Mouse (Mus musculus): Measurements from ENCODE around the gene Dnah17. TPM values are rescaled to one million over a fixed set of nuclear protein-coding genes. Genes with fewer than 3 reads are reported as not detected.

Dnah17 gene
- polyA plus RNA-seq, 1 experiment from 2014 or later: 0.20 TPM

GRCm38 (mm10) chr11:118004217-118004616 lies 126.2 kb downstream of the Dnah17 start:
- no peak overlapping the region for H3K9ac ChIP-seq (ENCODE audit: low read depth, low read length)
- no peak for ATAC-seq
- peaks cover 34% of the 10 kb centered on the region for H3K36me3 ChIP-seq (ENCODE audit: control insufficient read depth, insufficient read depth, low read length)
- no peaks in the 10 kb centered on the region for H3K27me3 ChIP-seq (ENCODE audit: control insufficient read depth, insufficient read depth, low read depth, low read length)
- 82% methylated on average over 5 of the region's 5 CpGs for WGBS
- no peak overlapping the region for H3K27ac ChIP-seq (ENCODE audit: low read length)
- no peak overlapping the region for H3K4me3 ChIP-seq (ENCODE audit: low read depth, low read length)
- no peaks in the 10 kb centered on the region for H3K9me3 ChIP-seq (replicated peaks; ENCODE audit: control insufficient read depth, low read length, poor library complexity, severe bottlenecking)
- peaks cover 3% of the 10 kb centered on the region; the same call in 1 of the 2 replicates for H3K4me1 ChIP-seq (ENCODE audit: control insufficient read depth, insufficient read depth, low read length)
- H3K4me2 ChIP-seq (ENCODE audit: low read length): no peak overlapping the region

GRCm38 (mm10) chr11:118003718-118004117 lies 126.7 kb downstream of the Dnah17 start:
- Histone ChIP-seq H3K4me1 (ENCODE audit: control insufficient read depth, insufficient read depth, low read length) (no peaks in the 10 kb centered on the region), H3K27me3 (ENCODE audit: control insufficient read depth, insufficient read depth, low read depth, low read length) (no peaks in the 10 kb centered on the region), H3K27ac (ENCODE audit: low read length) (no peak overlapping the region), H3K4me2 (ENCODE audit: low read length) (no peak overlapping the region), H3K9me3 (replicated peaks; ENCODE audit: control insufficient read depth, low read length, poor library complexity, severe bottlenecking) (no peaks in the 10 kb centered on the region), H3K4me3 (ENCODE audit: low read depth, low read length) (no peak overlapping the region), H3K36me3 (ENCODE audit: control insufficient read depth, insufficient read depth, low read length) (peaks cover 34% of the 10 kb centered on the region), H3K9ac (ENCODE audit: low read depth, low read length) (no peak overlapping the region)
- ATAC-seq: no peak
- 84% methylated on average over 5 of the region's 5 CpGs for WGBS

GRCm38 (mm10) chr11:118003176-118003575 lies 127.3 kb downstream of the Dnah17 start:
- 95% methylated on average over 14 of the region's 14 CpGs for WGBS
- Histone ChIP-seq H3K36me3 (ENCODE audit: control insufficient read depth, insufficient read depth, low read length) (peaks cover 34% of the 10 kb centered on the region), H3K9me3 (replicated peaks; ENCODE audit: control insufficient read depth, low read length, poor library complexity, severe bottlenecking) (no peaks in the 10 kb centered on the region), H3K4me1 (ENCODE audit: control insufficient read depth, insufficient read depth, low read length) (no peaks in the 10 kb centered on the region), H3K4me2 (ENCODE audit: low read length) (no peak overlapping the region), H3K27ac (ENCODE audit: low read length) (no peak overlapping the region), H3K27me3 (ENCODE audit: control insufficient read depth, insufficient read depth, low read depth, low read length) (no peaks in the 10 kb centered on the region), H3K4me3 (ENCODE audit: low read depth, low read length) (no peak overlapping the region), H3K9ac (ENCODE audit: low read depth, low read length) (no peak overlapping the region)
- ATAC-seq: no peak

- WGBS: 96% methylated on average over 7 of the region's 7 CpGs
- ATAC-seq: no peak
Measured at GRCm38 (mm10) chr11:118000565-118001215, 129.7 kb downstream of the Dnah17 start.

GRCm38 (mm10) chr11:118000083-118000482 lies 130.4 kb downstream of the Dnah17 start:
- no peaks in the 10 kb centered on the region for H3K9me3 ChIP-seq (replicated peaks; ENCODE audit: control insufficient read depth, low read length, poor library complexity, severe bottlenecking)
- no peak overlapping the region for H3K9ac ChIP-seq (ENCODE audit: low read depth, low read length)
- H3K4me1 ChIP-seq (ENCODE audit: control insufficient read depth, insufficient read depth, low read length): peaks cover 10% of the 10 kb centered on the region
- H3K4me3 ChIP-seq (ENCODE audit: low read depth, low read length): no peak overlapping the region
- ATAC-seq: no peak
- peaks cover 25% of the 10 kb centered on the region for H3K36me3 ChIP-seq (ENCODE audit: control insufficient read depth, insufficient read depth, low read length)
- no peaks in the 10 kb centered on the region for H3K27me3 ChIP-seq (ENCODE audit: control insufficient read depth, insufficient read depth, low read depth, low read length)
- 52% methylated on average over 1 of the region's 1 CpGs for WGBS
- no peak overlapping the region for H3K4me2 ChIP-seq (ENCODE audit: low read length)
- H3K27ac ChIP-seq (ENCODE audit: low read length): no peak overlapping the region

More at GRCm38 (mm10) chr11:118000565-118001215, 129.7 kb downstream of the Dnah17 start:
- Histone ChIP-seq H3K4me3 (ENCODE audit: low read depth, low read length) (no peak overlapping the region), H3K27me3 (ENCODE audit: control insufficient read depth, insufficient read depth, low read depth, low read length) (no peaks in the 10 kb centered on the region), H3K9ac (ENCODE audit: low read depth, low read length) (no peak overlapping the region), H3K27ac (ENCODE audit: low read length) (no peak overlapping the region), H3K4me2 (ENCODE audit: low read length) (no peak overlapping the region), H3K4me1 (ENCODE audit: control insufficient read depth, insufficient read depth, low read length) (peaks cover 7% of the 10 kb centered on the region; the same call in 1 of the 2 replicates), H3K9me3 (replicated peaks; ENCODE audit: control insufficient read depth, low read length, poor library complexity, severe bottlenecking) (no peaks in the 10 kb centered on the region), H3K36me3 (ENCODE audit: control insufficient read depth, insufficient read depth, low read length) (peaks cover 30% of the 10 kb centered on the region)

- Histone ChIP-seq H3K36me3 (ENCODE audit: control insufficient read depth, insufficient read depth, low read length) (peaks cover 24% of the 10 kb centered on the region), H3K4me2 (ENCODE audit: low read length) (no peak overlapping the region), H3K9me3 (replicated peaks; ENCODE audit: control insufficient read depth, low read length, poor library complexity, severe bottlenecking) (no peaks in the 10 kb centered on the region), H3K9ac (ENCODE audit: low read depth, low read length) (no peak overlapping the region), H3K4me1 (ENCODE audit: control insufficient read depth, insufficient read depth, low read length) (peaks cover 10% of the 10 kb centered on the region), H3K27me3 (ENCODE audit: control insufficient read depth, insufficient read depth, low read depth, low read length) (no peaks in the 10 kb centered on the region), H3K4me3 (ENCODE audit: low read depth, low read length) (no peak overlapping the region), H3K27ac (ENCODE audit: low read length) (no peak overlapping the region)
- no peak for ATAC-seq
- 92% methylated on average over 6 of the region's 6 CpGs for WGBS
Measured at GRCm38 (mm10) chr11:117999260-117999934, 131.0 kb downstream of the Dnah17 start.

GRCm38 (mm10) chr11:117998356-117998755 lies 132.1 kb downstream of the Dnah17 start:
- Histone ChIP-seq H3K9ac (ENCODE audit: low read depth, low read length) (no peak overlapping the region), H3K4me1 (ENCODE audit: control insufficient read depth, insufficient read depth, low read length) (peaks cover 10% of the 10 kb centered on the region), H3K27me3 (ENCODE audit: control insufficient read depth, insufficient read depth, low read depth, low read length) (no peaks in the 10 kb centered on the region), H3K4me3 (ENCODE audit: low read depth, low read length) (no peak overlapping the region), H3K4me2 (ENCODE audit: low read length) (no peak overlapping the region), H3K36me3 (ENCODE audit: control insufficient read depth, insufficient read depth, low read length) (peaks cover 17% of the 10 kb centered on the region), H3K9me3 (replicated peaks; ENCODE audit: control insufficient read depth, low read length, poor library complexity, severe bottlenecking) (no peaks in the 10 kb centered on the region), H3K27ac (ENCODE audit: low read length) (no peak overlapping the region)
- WGBS: 96% methylated on average over 4 of the region's 4 CpGs
- ATAC-seq: no peak

GRCm38 (mm10) chr11:117997085-117997484 lies 133.3 kb downstream of the Dnah17 start:
- no peak overlapping the region for H3K4me2 ChIP-seq (ENCODE audit: low read length)
- H3K4me1 ChIP-seq (ENCODE audit: control insufficient read depth, insufficient read depth, low read length): peaks cover 10% of the 10 kb centered on the region
- H3K4me3 ChIP-seq (ENCODE audit: low read depth, low read length): no peak overlapping the region
- H3K9ac ChIP-seq (ENCODE audit: low read depth, low read length): no peak overlapping the region
- no peak for ATAC-seq
- peaks cover 10% of the 10 kb centered on the region; the same call in 1 of the 2 replicates for H3K36me3 ChIP-seq (ENCODE audit: control insufficient read depth, insufficient read depth, low read length)
- H3K9me3 ChIP-seq (replicated peaks; ENCODE audit: control insufficient read depth, low read length, poor library complexity, severe bottlenecking): no peaks in the 10 kb centered on the region
- H3K27me3 ChIP-seq (ENCODE audit: control insufficient read depth, insufficient read depth, low read depth, low read length): no peaks in the 10 kb centered on the region
- H3K27ac ChIP-seq (ENCODE audit: low read length): no peak overlapping the region
- 86% methylated on average over 2 of the region's 2 CpGs for WGBS

GRCm38 (mm10) chr11:117996066-117996465 lies 134.4 kb downstream of the Dnah17 start:
- WGBS: 26% methylated on average over 3 of the region's 3 CpGs
- Histone ChIP-seq H3K4me3 (ENCODE audit: low read depth, low read length) (no peak overlapping the region), H3K4me2 (ENCODE audit: low read length) (no peak overlapping the region), H3K36me3 (ENCODE audit: control insufficient read depth, insufficient read depth, low read length) (peaks cover 4% of the 10 kb centered on the region; the same call in 1 of the 2 replicates), H3K27me3 (ENCODE audit: control insufficient read depth, insufficient read depth, low read depth, low read length) (no peaks in the 10 kb centered on the region), H3K4me1 (ENCODE audit: control insufficient read depth, insufficient read depth, low read length) (peaks cover 10% of the 10 kb centered on the region), H3K9me3 (replicated peaks; ENCODE audit: control insufficient read depth, low read length, poor library complexity, severe bottlenecking) (no peaks in the 10 kb centered on the region), H3K27ac (ENCODE audit: low read length) (peak overlapping the region; percentile 53; the same call in 1 of the 2 replicates), H3K9ac (ENCODE audit: low read depth, low read length) (no peak overlapping the region)
- no peak for ATAC-seq
